Mouse (Mus musculus) spleen, embryonic (tissue): ENCODE measurements around the gene Snca.
"Not testable (repeated sequence)": the region's sequence is repeated elsewhere in the genome, so short reads cannot be mapped to it uniquely, and the experiment has no call there.

Experiments used
- CTCF ChIA-PET: fragments of 350-600 bp; sonication (Branson Sonifier 250); formaldehyde crosslinking; loops from one replicate; lab custom pipeline; 2022; lab: Charles Lee

The Snca gene

DNA sequence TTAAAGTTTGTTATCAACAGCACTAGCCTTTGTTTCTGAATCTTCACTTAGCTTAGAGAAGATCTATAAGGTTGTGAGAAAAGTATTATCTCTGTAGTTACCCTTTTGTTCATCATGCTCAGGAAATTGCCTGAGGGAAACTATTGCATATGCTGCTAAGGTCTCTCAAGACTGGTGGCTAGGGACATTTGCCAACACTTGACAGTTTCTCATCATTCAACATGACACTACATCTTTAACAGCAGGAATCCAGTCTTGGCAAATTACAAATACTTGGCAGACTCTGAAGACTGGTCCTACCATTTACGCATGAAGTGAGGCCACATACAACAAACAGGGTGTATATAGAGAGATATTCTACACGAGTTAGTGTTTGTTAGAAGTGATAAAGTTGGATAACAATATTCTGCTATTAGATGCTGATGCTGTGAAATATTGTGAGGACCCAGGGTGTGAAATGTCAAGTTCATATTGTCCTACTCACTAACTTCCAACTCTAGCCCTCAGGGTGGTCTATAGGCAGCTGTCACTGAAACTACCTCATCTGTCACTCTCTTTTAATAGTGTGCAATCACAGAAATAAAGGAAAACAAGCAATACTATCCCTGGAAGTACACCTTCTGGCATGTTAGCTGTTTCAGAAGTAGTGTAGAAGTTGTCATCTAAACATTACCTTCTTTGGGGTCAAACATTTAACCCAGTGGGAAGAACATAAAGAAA is 105.4 kb downstream of the Snca start:
- CTCF ChIA-PET, result no interaction called here

DNA sequence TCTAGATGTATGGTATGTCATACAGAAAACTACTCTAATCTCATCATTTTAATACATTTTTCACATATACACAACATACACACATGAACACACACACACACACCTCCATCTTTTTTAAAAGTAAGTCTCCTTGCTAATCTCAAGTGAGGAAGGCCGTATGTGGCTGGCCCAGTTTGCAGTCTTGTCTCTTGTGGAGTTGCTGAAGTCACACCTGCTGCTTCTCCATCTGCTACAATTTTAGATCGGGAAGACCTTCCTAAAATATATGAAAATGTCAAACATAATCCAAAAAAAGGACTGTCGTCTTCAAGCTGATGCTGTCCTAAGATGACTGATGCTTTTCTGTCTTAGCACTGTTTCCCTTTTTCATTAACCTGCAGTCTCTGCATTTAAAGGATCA is 112.1 kb downstream of the Snca start:
- CTCF ChIA-PET, result no interaction called here

DNA sequence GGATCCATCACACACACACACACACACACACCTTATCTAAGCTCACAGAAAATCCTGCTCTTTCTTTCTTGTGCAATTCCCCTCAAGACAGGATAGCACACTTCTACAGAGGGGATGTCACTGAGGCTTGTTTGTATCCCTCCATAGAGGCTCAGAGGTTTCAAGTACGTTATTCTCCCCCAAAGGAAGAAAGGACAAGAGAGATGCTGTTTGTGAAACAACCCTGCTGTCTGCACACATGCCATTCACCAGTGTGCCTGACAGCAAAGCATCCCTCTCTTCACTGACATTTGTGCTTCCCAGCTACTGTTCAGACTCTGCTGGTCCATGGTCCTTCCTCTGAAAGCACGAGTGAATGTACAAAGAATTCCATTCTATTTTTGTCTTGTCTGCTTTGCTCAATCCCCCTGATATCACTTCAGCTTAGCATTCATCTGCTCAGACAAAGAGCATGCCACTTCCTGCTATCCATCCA is 119.6 kb downstream of the Snca start:
- CTCF ChIA-PET, result no interaction called here

DNA sequence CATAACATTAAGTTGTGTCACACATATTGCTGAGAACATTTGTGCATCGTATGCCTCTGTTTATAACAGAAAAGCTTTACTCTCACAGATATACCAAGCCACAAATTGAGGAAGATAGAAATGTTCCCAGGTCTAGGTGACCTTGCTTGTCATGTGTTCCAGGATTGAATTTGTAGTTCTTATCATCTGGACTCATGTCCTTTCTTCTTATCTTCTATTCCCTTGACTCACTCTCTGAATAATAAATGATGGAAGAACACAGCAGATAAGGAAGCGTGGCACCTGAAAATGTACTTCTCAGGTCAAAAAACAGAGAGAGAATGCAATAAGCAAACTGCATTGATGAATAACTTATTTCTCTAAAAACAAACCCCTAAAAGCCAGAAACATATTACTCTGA is 131.6 kb downstream of the Snca start:
- CTCF ChIA-PET, result no interaction called here

DNA sequence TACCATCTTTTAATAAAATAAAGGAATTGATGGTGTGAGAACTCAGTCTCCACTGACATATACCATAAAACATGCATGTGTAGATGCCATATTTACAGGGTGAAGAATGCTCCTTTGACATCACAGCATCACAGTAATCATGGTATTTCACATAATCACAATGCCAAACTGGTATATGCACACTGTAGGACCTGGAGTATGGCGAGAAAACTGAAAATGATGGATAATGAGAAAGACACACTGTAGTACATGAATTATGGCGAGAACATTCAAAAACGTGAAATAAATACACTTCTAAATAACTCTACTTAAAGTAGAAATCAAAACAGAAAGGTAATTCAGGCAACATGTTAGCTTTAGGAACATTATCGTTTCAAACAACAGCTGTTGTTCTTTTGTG is 142.6 kb downstream of the Snca start:
- CTCF ChIA-PET, result not testable (repeated sequence)

DNA sequence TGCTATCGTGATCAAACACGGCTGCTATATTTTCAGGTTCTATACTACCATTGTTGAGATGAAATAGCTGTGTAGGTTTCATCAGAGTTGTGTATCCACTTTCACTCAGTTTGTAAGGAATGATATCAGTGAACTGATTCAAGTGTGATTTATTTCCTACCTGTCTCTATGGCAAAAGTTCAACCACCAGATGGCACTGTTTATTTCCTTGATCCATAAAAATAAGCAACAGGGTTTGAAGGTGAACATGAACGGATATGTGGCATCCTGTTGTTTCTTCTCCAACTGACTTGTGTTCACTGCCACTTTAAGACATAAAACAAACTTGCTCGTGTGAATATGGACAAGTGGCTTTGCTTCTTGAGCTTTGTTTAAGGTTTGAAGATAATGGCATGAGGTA is 147.4 kb downstream of the Snca start:
- CTCF ChIA-PET, result no interaction called here
